Mouse (Mus musculus) kidney, postnatal 14 days (tissue): ENCODE results near the gene E4f1.

Experiments
- DNase-seq: peaks from one replicate; pipeline ENCODE4 v3.0.0; 2022; ENCODE audit warnings: mixed read lengths

E4f1 gene

GRCm38 (mm10) chr17:24469910-24470602, at the start of gene E4f1, which contains the start of gene Pgp:
TSS of gene E4f1 (minus strand) at chr17:24470313.
TSS of gene Pgp (plus strand) at chr17:24470392.
- peak; percentile 99 for DNase-seq

- DNase-seq: peak; percentile 53
Measured at GRCm38 (mm10) chr17:24514270-24515257, 44.5 kb upstream of the E4f1 start.

GRCm38 (mm10) chr17:24513609-24514008, 43.5 kb upstream of the E4f1 start:
- DNase-seq: peak; percentile 71

- DNase-seq: no peak
Measured at GRCm38 (mm10) chr17:24507806-24508460, 37.8 kb upstream of the E4f1 start.

GRCm38 (mm10) chr17:24507129-24507664, 37.1 kb upstream of the E4f1 start:
- DNase-seq: peak; percentile 31

- DNase-seq: no peak
Measured at GRCm38 (mm10) chr17:24506332-24507070, 36.4 kb upstream of the E4f1 start.

- DNase-seq: no peak
Measured at GRCm38 (mm10) chr17:24505286-24505955, 35.3 kb upstream of the E4f1 start.

- no peak for DNase-seq
Measured at GRCm38 (mm10) chr17:24504085-24504484, 34.0 kb upstream of the E4f1 start.

- DNase-seq: no peak
Measured at GRCm38 (mm10) chr17:24502208-24502607, 32.1 kb upstream of the E4f1 start.

GRCm38 (mm10) chr17:24496026-24496425, 25.9 kb upstream of the E4f1 start:
- no peak for DNase-seq

- DNase-seq: no peak
Measured at GRCm38 (mm10) chr17:24495443-24495842, 25.3 kb upstream of the E4f1 start.

- DNase-seq: peak; percentile 59
Measured at GRCm38 (mm10) chr17:24494627-24495335, 24.7 kb upstream of the E4f1 start.

GRCm38 (mm10) chr17:24490399-24490798, 20.3 kb upstream of the E4f1 start:
- DNase-seq: no peak

GRCm38 (mm10) chr17:24489265-24490030, 19.3 kb upstream of the E4f1 start:
- no peak for DNase-seq

GRCm38 (mm10) chr17:24488662-24489264, 18.6 kb upstream of the E4f1 start:
- peak; percentile 49 for DNase-seq

- peak; percentile 32 for DNase-seq
Measured at GRCm38 (mm10) chr17:24488186-24488661, 18.1 kb upstream of the E4f1 start, which contains the start of gene Caskin1. TSS of gene Caskin1 (plus strand) at chr17:24488601.

GRCm38 (mm10) chr17:24485090-24485860, 15.2 kb upstream of the E4f1 start:
- no peak for DNase-seq

GRCm38 (mm10) chr17:24483495-24483894, 13.4 kb upstream of the E4f1 start:
- DNase-seq: no peak
